Mouse (Mus musculus) lung, postnatal 10 days (tissue): ENCODE measurements around the gene Cenpi.

ENCODE experiments used
- DNase-seq: peaks from one replicate; pipeline ENCODE4 v3.0.0; 2021

The Cenpi gene

GRCm38 (mm10) chrX:134366547-134366946, 58.7 kb downstream of the Cenpi start:
- peak; percentile 1 for DNase-seq

DNA sequence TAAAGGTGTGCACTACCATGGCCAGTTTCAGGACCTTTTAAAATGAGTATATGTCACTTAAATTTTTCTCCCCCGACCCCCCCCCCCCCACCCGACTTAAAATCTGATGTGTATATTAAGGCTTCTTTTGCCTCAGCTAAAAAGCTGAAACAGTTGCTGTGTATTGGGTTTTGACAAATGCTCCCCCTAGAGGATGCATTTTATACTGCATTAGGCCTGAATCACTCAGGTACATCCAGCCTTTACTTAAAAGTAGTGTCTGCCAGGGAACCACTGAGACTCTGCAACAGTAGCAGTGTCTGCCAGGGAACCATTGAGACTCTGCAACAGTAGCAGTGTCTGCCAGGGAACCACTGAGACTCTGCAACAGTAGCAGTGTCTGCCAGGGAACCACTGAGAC, 63.4 kb downstream of the Cenpi start:
- DNase-seq: no peak

DNA sequence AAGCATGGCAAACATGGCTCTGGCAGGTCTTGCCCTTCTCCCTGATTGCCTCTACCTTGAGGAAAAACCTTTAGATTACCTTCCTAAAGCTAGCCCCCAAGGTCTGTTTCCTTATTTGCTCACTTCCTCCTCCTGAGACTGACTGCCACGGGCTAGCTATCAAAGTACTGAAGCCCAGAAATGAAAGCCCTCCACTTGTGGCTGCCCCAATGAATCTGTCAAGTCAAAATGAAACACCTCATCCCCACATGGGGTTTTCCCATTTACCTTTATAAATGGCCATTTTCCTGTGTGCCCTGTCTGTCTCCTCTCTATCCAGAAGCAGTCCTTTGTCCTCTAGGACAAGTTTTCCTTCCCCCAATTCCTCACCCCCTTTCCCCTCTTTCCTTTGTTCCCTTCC, 66.3 kb downstream of the Cenpi start:
- DNase-seq: no peak

- no peak for DNase-seq
Observed at GRCm38 (mm10) chrX:134384896-134385295, 77.0 kb downstream of the Cenpi start.

DNA sequence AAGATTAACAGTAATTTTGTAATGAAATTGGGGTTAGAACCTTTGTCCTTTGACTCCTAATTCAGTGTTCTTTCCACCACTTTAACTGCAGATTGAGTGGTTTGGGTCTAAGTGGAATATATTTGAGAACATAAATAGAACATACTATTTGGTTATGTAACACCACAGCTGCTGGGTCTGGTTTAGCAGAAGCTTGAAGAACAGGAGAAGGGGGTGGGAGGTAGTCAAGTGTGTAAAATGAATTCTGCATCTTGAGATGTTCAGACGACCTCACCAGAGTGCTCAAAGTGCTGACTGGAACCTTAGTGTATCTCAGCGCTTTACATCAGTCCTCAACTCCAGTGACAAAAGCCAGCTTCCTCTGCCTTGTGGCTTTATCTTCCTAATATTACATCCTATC, 91.1 kb downstream of the Cenpi start:
- DNase-seq: no peak

GRCm38 (mm10) chrX:134403863-134404583, 96.1 kb downstream of the Cenpi start, which contains the start of gene Drp2:
Gene Drp2 (plus strand): TSS chrX:134404551.
- DNase-seq: no peak

DNA sequence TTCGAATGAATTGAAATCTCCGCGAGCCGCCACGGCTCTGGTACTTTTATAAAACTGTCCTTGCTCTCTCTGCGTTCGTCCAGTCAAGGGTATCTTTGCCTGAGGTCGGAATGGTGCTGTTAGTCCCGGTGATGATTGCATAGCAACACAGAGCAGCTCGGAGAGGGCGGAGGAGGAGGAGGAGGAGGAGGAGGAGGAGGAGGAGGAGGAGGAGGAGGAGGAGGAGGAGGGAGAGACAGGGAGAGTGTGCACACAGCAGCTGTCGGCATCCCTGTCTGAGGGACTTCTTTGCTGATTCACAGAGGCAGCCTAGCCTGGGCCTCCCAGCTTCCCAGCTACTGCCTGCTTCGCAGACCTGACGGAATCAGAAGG, 96.7 kb downstream of the Cenpi start:
- no peak for DNase-seq

GRCm38 (mm10) chrX:134409354-134409900, 101.5 kb downstream of the Cenpi start:
- no peak for DNase-seq

DNA sequence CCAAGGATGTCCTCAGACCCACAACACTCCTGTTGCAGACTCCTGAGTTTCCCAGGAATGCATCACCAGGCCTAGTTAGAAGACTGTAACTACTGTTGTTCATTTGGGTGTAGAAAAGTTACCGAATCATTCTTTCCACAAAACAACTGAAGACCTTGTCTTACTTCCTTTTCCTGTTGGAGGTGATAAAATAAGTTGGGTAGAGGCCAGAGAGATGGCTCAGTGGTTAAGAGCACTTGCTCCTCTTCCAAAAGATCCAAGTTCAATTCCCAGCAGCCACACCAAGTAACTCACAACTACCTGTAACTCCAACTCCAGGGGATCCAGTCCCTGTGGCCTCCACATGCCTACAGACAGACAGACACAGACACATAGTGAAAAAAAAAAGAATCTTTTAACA, 104.2 kb downstream of the Cenpi start:
- DNase-seq: no peak
